Mouse (Mus musculus): ENCODE results near the gene Rras2. TPM values are rescaled to one million over a fixed set of nuclear protein-coding genes. Genes with fewer than 3 reads are reported as not detected.

Gene Rras2
- 142 TPM for polyA plus RNA-seq (2017; shearing (Covaris generic))

DNA sequence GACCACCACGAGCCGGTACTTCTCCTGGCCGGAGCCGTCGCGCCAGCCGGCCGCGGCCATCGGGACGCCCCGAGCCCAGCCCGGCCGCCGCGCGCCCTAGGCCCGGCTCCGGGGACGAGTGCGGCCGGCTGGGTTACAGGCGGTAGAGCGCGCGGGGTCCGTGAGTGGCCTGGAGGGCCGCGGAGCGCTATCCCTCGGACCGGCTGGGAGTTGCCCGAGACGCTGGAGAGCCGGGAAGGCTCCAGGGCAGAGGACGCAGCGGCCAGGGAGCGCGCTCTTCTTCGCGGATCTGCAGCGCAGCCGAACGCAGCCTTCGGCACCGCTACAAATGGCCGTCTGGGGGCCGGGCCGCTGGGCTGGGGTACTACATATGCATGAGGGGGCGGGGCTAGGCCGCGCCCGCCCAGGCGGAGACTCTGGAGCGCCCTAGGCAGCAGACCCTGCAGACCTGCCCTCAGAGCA lies at the start of gene Rras2:
Gene Rras2 (minus strand): TSS at position 338 of the 462 bp plus-strand sequence.

Other genes starting within 250 kb of the Rras2 start
- 155 TPM for gene Copb1, start 136.9 kb upstream of the Rras2 start, polyA plus RNA-seq (2017; shearing (Covaris generic))
- gene Psma1, start 158.3 kb upstream of the Rras2 start, polyA plus RNA-seq (2017; shearing (Covaris generic)): 224 TPM

All from naive thymus-derived CD4-positive, alpha-beta T cell, adult 5 months (primary cell).